Mouse (Mus musculus) cerebellum, adult 9-11 months (tissue): ENCODE data around the gene Rasip1.
A peak's percentile ranks its signal among the peaks of the same experiment; 100 is the strongest.

Experiments used
- DNase-seq: peaks from one replicate; pipeline ENCODE4 v3.0.0; 2022

The Rasip1 gene

GRCm38 (mm10) chr7:45625481-45625880, 1.8 kb upstream of the Rasip1 start:
- DNase-seq, result peak; percentile 29

- no peak for DNase-seq
Measured at GRCm38 (mm10) chr7:45626571-45627076, 664 bp upstream of the Rasip1 start.

GRCm38 (mm10) chr7:45628364-45629294, 1.3 kb downstream of the Rasip1 start:
- peak; percentile 94 for DNase-seq

GRCm38 (mm10) chr7:45630064-45630907, 3.0 kb downstream of the Rasip1 start:
- DNase-seq, result peak; percentile 66

- peak; percentile 85 for DNase-seq
Measured at GRCm38 (mm10) chr7:45632499-45632898, 5.2 kb downstream of the Rasip1 start.

GRCm38 (mm10) chr7:45634946-45635681, 7.8 kb downstream of the Rasip1 start:
- peak; percentile 43 for DNase-seq

GRCm38 (mm10) chr7:45635711-45636688, 8.7 kb downstream of the Rasip1 start:
- DNase-seq, result peak; percentile 53

- DNase-seq, result peak; percentile 67
Measured at GRCm38 (mm10) chr7:45637710-45638109, 10.4 kb downstream of the Rasip1 start.

GRCm38 (mm10) chr7:45638623-45639401, 11.5 kb downstream of the Rasip1 start:
- DNase-seq, result peak; percentile 99

- DNase-seq, result peak; percentile 81
Measured at GRCm38 (mm10) chr7:45639561-45640027, 12.3 kb downstream of the Rasip1 start, which contains the start of gene Mamstr. Gene Mamstr (plus strand): TSS chr7:45639977.

GRCm38 (mm10) chr7:45640191-45640957, 13.1 kb downstream of the Rasip1 start:
- DNase-seq, result peak; percentile 72

GRCm38 (mm10) chr7:45641391-45642040, 14.2 kb downstream of the Rasip1 start:
- DNase-seq, result peak; percentile 79

- peak; percentile 78 for DNase-seq
Measured at GRCm38 (mm10) chr7:45642083-45642482, 14.8 kb downstream of the Rasip1 start.

GRCm38 (mm10) chr7:45642503-45643255, 15.4 kb downstream of the Rasip1 start:
- no peak for DNase-seq

GRCm38 (mm10) chr7:45643441-45644178, 16.3 kb downstream of the Rasip1 start:
- peak; percentile 100 for DNase-seq

- DNase-seq, result peak; percentile 85
Measured at GRCm38 (mm10) chr7:45644183-45644582, 16.9 kb downstream of the Rasip1 start.

GRCm38 (mm10) chr7:45644872-45645590, 17.7 kb downstream of the Rasip1 start:
- DNase-seq, result peak; percentile 71
